Mouse (Mus musculus): ENCODE measurements around the gene Tulp2. TPM values are rescaled to one million over a fixed set of nuclear protein-coding genes. Genes with fewer than 3 reads are reported as not detected.

The Tulp2 gene
- polyA plus RNA-seq, 1 experiment: 1.7 TPM

GRCm38 (mm10) chr7:45523678-45524170, 42.0 kb downstream of the Tulp2 start:
- TF ChIP-seq GATA1 (IDR thresholded peaks at IDR 0.05; ENCODE audit: low read length): no peak

GRCm38 (mm10) chr7:45524841-45525621, 43.4 kb downstream of the Tulp2 start:
- peak; percentile 97 for TF ChIP-seq GATA1 (IDR thresholded peaks at IDR 0.05; ENCODE audit: low read length)

GRCm38 (mm10) chr7:45525809-45526473, 44.3 kb downstream of the Tulp2 start, which contains the start of the genes Ppp1r15a and Plekha4:
Gene Ppp1r15a, minus strand, starts transcription at chr7:45526268.
Gene Plekha4, plus strand, starts transcription at chr7:45526330.
- no peak for TF ChIP-seq GATA1 (IDR thresholded peaks at IDR 0.05; ENCODE audit: low read length)

GRCm38 (mm10) chr7:45526474-45527120, 44.9 kb downstream of the Tulp2 start:
- TF ChIP-seq GATA1 (IDR thresholded peaks at IDR 0.05; ENCODE audit: low read length): no peak

GRCm38 (mm10) chr7:45529461-45529860, 47.8 kb downstream of the Tulp2 start:
- no peak for TF ChIP-seq GATA1 (IDR thresholded peaks at IDR 0.05; ENCODE audit: low read length)

GRCm38 (mm10) chr7:45530643-45531042, 49.0 kb downstream of the Tulp2 start:
- no peak for TF ChIP-seq GATA1 (IDR thresholded peaks at IDR 0.05; ENCODE audit: low read length)

GRCm38 (mm10) chr7:45535676-45536075, 54.0 kb downstream of the Tulp2 start:
- no peak for TF ChIP-seq GATA1 (IDR thresholded peaks at IDR 0.05; ENCODE audit: low read length)

- TF ChIP-seq GATA1 (IDR thresholded peaks at IDR 0.05; ENCODE audit: low read length): no peak
These were observed 55.9 kb downstream of the Tulp2 start for GRCm38 (mm10) chr7:45537602-45538001.

GRCm38 (mm10) chr7:45538163-45539041, 56.7 kb downstream of the Tulp2 start:
- no peak for TF ChIP-seq GATA1 (IDR thresholded peaks at IDR 0.05; ENCODE audit: low read length)

GRCm38 (mm10) chr7:45539095-45539494, 57.4 kb downstream of the Tulp2 start:
- TF ChIP-seq GATA1 (IDR thresholded peaks at IDR 0.05; ENCODE audit: low read length): no peak

GRCm38 (mm10) chr7:45540213-45540612, 58.5 kb downstream of the Tulp2 start:
- TF ChIP-seq GATA1 (IDR thresholded peaks at IDR 0.05; ENCODE audit: low read length): no peak

- TF ChIP-seq GATA1 (IDR thresholded peaks at IDR 0.05; ENCODE audit: low read length): no peak
These were observed 62.8 kb downstream of the Tulp2 start for GRCm38 (mm10) chr7:45544525-45544924.

GRCm38 (mm10) chr7:45549641-45550436, 68.2 kb downstream of the Tulp2 start:
- TF ChIP-seq GATA1 (IDR thresholded peaks at IDR 0.05; ENCODE audit: low read length): no peak

- no peak for TF ChIP-seq GATA1 (IDR thresholded peaks at IDR 0.05; ENCODE audit: low read length)
These were observed 69.3 kb downstream of the Tulp2 start for GRCm38 (mm10) chr7:45550821-45551511.

All from G1E-ER4 (cell line).